Mouse (Mus musculus) large intestine, adult 2 months (tissue): ENCODE data around the gene Rragd. TPM values are rescaled to one million over a fixed set of nuclear protein-coding genes. Genes with fewer than 3 reads are reported as not detected.

Source experiments
- polyA plus RNA-seq: library from polyadenylated mRNA; depleted of rRNA; stranded (reverse); fragments of >200 nt; gene quantifications from 2 replicates; pipeline ENCODE4 v1.2.3, GENCODE M21; 2012; rRNA removed

The Rragd gene
- polyA plus RNA-seq, 1 experiment, result 5.8 TPM

Other genes with a start within 250 kb of the Rragd start
- 6.0 and 6.3 TPM in 2 replicates for gene Lyrm2, start 182.8 kb upstream of the Rragd start, polyA plus RNA-seq
- 0.58 and 0.79 TPM in 2 replicates for gene Ankrd6, start 32.2 kb upstream of the Rragd start, polyA plus RNA-seq
- 17.4 and 24.9 TPM in 2 replicates for gene Ube2j1, start 48.4 kb downstream of the Rragd start, polyA plus RNA-seq
- 0.53 and 1.2 TPM in 2 replicates for gene Gabrr2, start 80.0 kb downstream of the Rragd start, polyA plus RNA-seq
- gene Gabrr1, start 149.5 kb downstream of the Rragd start, polyA plus RNA-seq, result 0.15 and 0.19 TPM in 2 replicates
- gene Pm20d2, start 206.7 kb downstream of the Rragd start, polyA plus RNA-seq, result 0.66 and 2.2 TPM in 2 replicates
- 0.10 TPM in 1 of 2 replicates, not detected in the other for gene Srsf12, start 226.0 kb downstream of the Rragd start, polyA plus RNA-seq